Mouse (Mus musculus) ovary, adult 2 months (tissue): ENCODE results near the gene Cyb5b. TPM values are rescaled to one million over a fixed set of nuclear protein-coding genes. Genes with fewer than 3 reads are reported as not detected.

Experiments
- polyA plus RNA-seq: library from polyadenylated mRNA; depleted of rRNA; stranded (reverse); fragments of >200 nt; gene quantifications from 2 replicates; pipeline ENCODE4 v1.2.3, GENCODE M21; 2012; rRNA removed

Cyb5b gene
- 79.4 and 87.9 TPM in 2 replicates for polyA plus RNA-seq

DNA sequence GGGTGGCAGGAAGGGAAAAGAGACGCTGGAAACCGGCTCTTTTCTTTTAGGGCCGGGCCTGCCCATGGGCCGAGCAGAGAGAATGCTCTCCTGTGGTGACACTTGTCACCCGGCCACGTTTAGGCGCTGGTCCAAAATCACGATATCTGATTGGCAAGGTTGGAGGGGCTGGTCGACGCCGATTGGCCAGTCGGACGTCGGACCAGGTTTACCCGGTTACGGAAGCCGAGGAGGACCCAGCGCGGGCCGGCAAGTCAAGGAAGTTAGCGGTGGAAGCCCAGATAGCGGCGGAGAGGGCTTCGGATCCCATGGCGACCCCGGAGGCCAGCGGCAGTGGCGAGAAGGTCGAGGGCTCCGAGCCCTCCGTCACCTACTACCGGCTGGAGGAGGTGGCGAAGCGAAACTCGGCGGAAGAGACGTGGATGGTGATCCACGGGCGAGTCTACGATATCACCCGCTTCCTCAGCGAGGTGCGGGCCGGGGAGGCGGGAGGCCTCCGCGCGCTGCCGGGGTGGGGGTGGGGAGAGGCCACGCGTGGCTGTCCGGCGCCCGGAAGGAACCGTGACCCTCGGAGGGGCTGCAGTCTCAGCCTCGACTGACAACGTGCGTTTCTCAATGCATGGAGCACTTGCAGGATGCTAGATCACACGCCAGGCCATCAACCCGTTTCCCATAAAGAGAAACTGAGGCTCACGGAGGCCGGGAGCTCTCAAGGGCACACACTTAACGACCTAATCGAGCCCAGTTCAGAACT is at the start of gene Cyb5b:
TSS of gene Cyb5b (plus strand) at position 237 of the 754 bp plus-strand sequence.

Other genes with a start within 250 kb of the Cyb5b start
- 21.6 and 23.3 TPM in 2 replicates for gene Sntb2, start 214.9 kb upstream of the Cyb5b start, polyA plus RNA-seq
- gene Vps4a, start 119.4 kb upstream of the Cyb5b start, polyA plus RNA-seq: 23.0 and 23.6 TPM in 2 replicates
- gene Pdf, start 102.0 kb upstream of the Cyb5b start, polyA plus RNA-seq: 82.5 and 123 TPM in 2 replicates
- 28.9 and 32.1 TPM in 2 replicates for gene Cog8, start 94.0 kb upstream of the Cyb5b start, polyA plus RNA-seq
- gene Nip7, start 93.8 kb upstream of the Cyb5b start, polyA plus RNA-seq: 28.9 and 43.3 TPM in 2 replicates
- 0.32 and 0.40 TPM in 2 replicates for gene Tmed6, start 85.0 kb upstream of the Cyb5b start, polyA plus RNA-seq
- gene Terf2, start 54.1 kb upstream of the Cyb5b start, polyA plus RNA-seq: 9.6 and 10.5 TPM in 2 replicates
- 28.2 and 29.8 TPM in 2 replicates for gene Nfat5, start 142.8 kb downstream of the Cyb5b start, polyA plus RNA-seq